Mouse (Mus musculus): ENCODE results near the gene Banf1.

- TF ChIP-seq CTCF (conservative IDR thresholded peaks at IDR 0.05; ENCODE audit: low read length) (no peak), NANOG (IDR thresholded peaks at IDR 0.05; ENCODE audit: borderline replicate concordance, low read length) (no peak), POU5F1 (IDR thresholded peaks at IDR 0.05; ENCODE audit: borderline replicate concordance, low read length) (no peak)
These were observed 21.1 kb upstream of the Banf1 start for GRCm38 (mm10) chr19:5388011-5388441.

Measured in E14TG2a.4 (cell line).